Mouse (Mus musculus): ENCODE results near the gene Cmc2.

DNA sequence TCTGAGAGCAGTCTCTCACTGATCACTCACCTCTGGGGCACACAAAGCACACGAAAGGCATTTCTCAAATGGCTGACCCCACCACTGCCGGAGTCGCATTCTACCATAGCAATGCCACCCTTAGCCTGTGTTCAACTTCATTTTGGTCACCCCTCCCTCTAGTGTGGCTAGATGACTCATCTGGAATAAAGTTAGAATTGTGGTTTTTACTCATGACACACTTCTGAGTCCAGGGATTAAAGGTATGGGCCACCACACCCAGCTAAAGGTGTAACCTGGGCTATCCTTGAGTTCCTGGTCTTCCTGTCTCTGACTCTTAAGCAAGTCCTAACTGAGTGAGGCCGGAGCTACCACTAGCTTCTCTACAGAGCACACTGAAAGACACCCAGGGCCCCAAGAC lies 15.4 kb downstream of the Cmc2 start:
- TF ChIP-seq CTCF (IDR thresholded peaks at IDR 0.05; ENCODE audit: control insufficient read depth, insufficient read depth, insufficient read length) (no peak), CEBPB (IDR thresholded peaks at IDR 0.05; ENCODE audit: low read depth) (no peak), USF1 (IDR thresholded peaks at IDR 0.05; ENCODE audit: low read depth) (no peak), MYOG (IDR thresholded peaks at IDR 0.05; ENCODE audit: control insufficient read depth, extremely low read depth, insufficient read length) (no peak), MYOD1 (IDR thresholded peaks at IDR 0.05; ENCODE audit: control insufficient read depth, insufficient read length, low read depth) (no peak), MAX (IDR thresholded peaks at IDR 0.05) (no peak), FOSL1 (IDR thresholded peaks at IDR 0.05; ENCODE audit: insufficient read depth, low read length, poor library complexity, severe bottlenecking) (no peak)
